Mouse (Mus musculus) midbrain, embryonic 16.5 days (tissue): ENCODE measurements around the gene Fhit. TPM values are rescaled to one million over a fixed set of nuclear protein-coding genes. Genes with fewer than 3 reads are reported as not detected.

Experiments
- ATAC-seq: fragments of 200-750 bp; cut with Nextera tagmentation; 2 replicates; pipeline ENCODE4 v1.8.0; 2017; ENCODE audit warnings: moderate TSS enrichment
- H3K27ac ChIP-seq: fragments of 300-500 bp; sonication (generic); 2 replicates; pipeline ENCODE4 v1.5.1; 2014; ENCODE audit warnings: mild to moderate bottlenecking, low read length, mixed read lengths
- H3K27me3 ChIP-seq: fragments of 300-500 bp; sonication (generic); 2 replicates; pipeline ENCODE4 v1.6.1; 2014; ENCODE audit warnings: low read depth, low read length, mixed read lengths; ENCODE audit not compliant: control insufficient read depth, insufficient read depth
- H3K36me3 ChIP-seq: fragments of 300-500 bp; sonication (generic); 2 replicates; pipeline ENCODE4 v1.6.1; 2014; ENCODE audit warnings: mild to moderate bottlenecking, low read length, moderate library complexity, mixed read lengths; ENCODE audit not compliant: control insufficient read depth, insufficient read depth
- H3K4me1 ChIP-seq: fragments of 300-500 bp; sonication (generic); 2 replicates; pipeline ENCODE4 v1.6.1; 2014; ENCODE audit warnings: mild to moderate bottlenecking, low read length, mixed read lengths; ENCODE audit not compliant: control insufficient read depth, insufficient read depth
- H3K4me2 ChIP-seq: fragments of 300-500 bp; sonication (generic); 2 replicates; pipeline ENCODE4 v1.6.1; 2014; ENCODE audit warnings: mild to moderate bottlenecking, low read length, mixed read lengths
- H3K4me3 ChIP-seq: fragments of 300-500 bp; sonication (generic); 2 replicates; pipeline ENCODE4 v1.5.1; 2014; ENCODE audit warnings: low read depth, mild to moderate bottlenecking, low read length, moderate library complexity, mixed read lengths
- H3K9ac ChIP-seq: fragments of 300-500 bp; sonication (generic); 2 replicates; pipeline ENCODE4 v1.6.1; 2014; ENCODE audit warnings: low read depth, low read length, mixed read lengths
- H3K9me3 ChIP-seq: fragments of 300-500 bp; sonication (generic); replicated peaks from 2 replicates; pipeline ENCODE4 v1.6.1; 2014; ENCODE audit warnings: mild to moderate bottlenecking, low read length, mixed read lengths; ENCODE audit not compliant: control insufficient read depth, poor library complexity, severe bottlenecking
- WGBS: fragments of 180-500 bp; shearing (Covaris S2); extraction: QIAGEN DNeasy Blood & Tissue Kit; methylation state at CpG from one replicate; pipeline ENCODE4 v1.1.7; 2014; 5-methylcytosine and 5-hydroxymethylcytosine counted together
- polyA plus RNA-seq: library from polyadenylated mRNA; unstranded; fragments of >200 nt; fragmentation: Nextera tagmentation; extraction: Ambion mirVana; gene quantifications from 2 replicates; pipeline ENCODE4 v1.2.1, GENCODE M21; 2015

The Fhit gene
- polyA plus RNA-seq, 1 experiment from 2014 or later, result 8.5 TPM

GRCm38 (mm10) chr14:9651417-9651816 is 1510.4 kb downstream of the Fhit start:
- no peaks in the 10 kb centered on the region for H3K36me3 ChIP-seq
- H3K9ac ChIP-seq, result no peak overlapping the region
- no peak for ATAC-seq
- no peaks in the 10 kb centered on the region for H3K9me3 ChIP-seq
- no peak overlapping the region for H3K4me3 ChIP-seq
- no peaks in the 10 kb centered on the region for H3K27me3 ChIP-seq
- no peak overlapping the region for H3K27ac ChIP-seq
- no peak overlapping the region for H3K4me2 ChIP-seq
- peaks cover 5% of the 10 kb centered on the region; the same call in 1 of the 2 replicates for H3K4me1 ChIP-seq
- WGBS, result 70% methylated on average over 1 of the region's 1 CpGs

GRCm38 (mm10) chr14:9648416-9648815 is 1513.4 kb downstream of the Fhit start:
- H3K4me1 ChIP-seq, result peaks cover 19% of the 10 kb centered on the region
- no peak overlapping the region for H3K9ac ChIP-seq
- H3K27ac ChIP-seq, result no peak overlapping the region
- no peak overlapping the region for H3K4me2 ChIP-seq
- no peak for ATAC-seq
- no peak overlapping the region for H3K4me3 ChIP-seq
- H3K36me3 ChIP-seq, result no peaks in the 10 kb centered on the region
- 89% methylated on average over 1 of the region's 1 CpGs for WGBS
- no peaks in the 10 kb centered on the region for H3K9me3 ChIP-seq
- H3K27me3 ChIP-seq, result no peaks in the 10 kb centered on the region

- peaks cover 29% of the 10 kb centered on the region for H3K4me1 ChIP-seq
- H3K36me3 ChIP-seq, result no peaks in the 10 kb centered on the region
- no peak overlapping the region for H3K27ac ChIP-seq
- H3K9me3 ChIP-seq, result no peaks in the 10 kb centered on the region
- no peak for ATAC-seq
- H3K9ac ChIP-seq, result no peak overlapping the region
- WGBS, result 75% methylated on average over 7 of the region's 7 CpGs
- no peak overlapping the region for H3K4me3 ChIP-seq
- H3K27me3 ChIP-seq, result no peaks in the 10 kb centered on the region
- no peak overlapping the region for H3K4me2 ChIP-seq
Observed at GRCm38 (mm10) chr14:9646233-9646632, 1515.6 kb downstream of the Fhit start.

GRCm38 (mm10) chr14:9644216-9645166 is 1517.3 kb downstream of the Fhit start:
- peaks cover 29% of the 10 kb centered on the region for H3K4me1 ChIP-seq
- H3K4me3 ChIP-seq, result no peak overlapping the region
- no peaks in the 10 kb centered on the region for H3K36me3 ChIP-seq
- H3K27ac ChIP-seq, result 0 out of 2 replicates have a peak overlapping the region, but pooled peaks have one; percentile 7
- H3K4me2 ChIP-seq, result no peak overlapping the region
- no peak; the same call in 1 of the 2 replicates for ATAC-seq
- no peaks in the 10 kb centered on the region for H3K9me3 ChIP-seq
- H3K27me3 ChIP-seq, result no peaks in the 10 kb centered on the region
- 25% methylated on average over 9 of the region's 9 CpGs for WGBS
- no peak overlapping the region for H3K9ac ChIP-seq

GRCm38 (mm10) chr14:9643700-9644099 is 1518.1 kb downstream of the Fhit start:
- ATAC-seq, result no peak; the same call in 1 of the 2 replicates
- H3K9ac ChIP-seq, result no peak overlapping the region
- H3K27me3 ChIP-seq, result no peaks in the 10 kb centered on the region
- H3K27ac ChIP-seq, result no peak overlapping the region
- no peaks in the 10 kb centered on the region for H3K9me3 ChIP-seq
- H3K4me2 ChIP-seq, result no peak overlapping the region
- 45% methylated on average over 7 of the region's 7 CpGs for WGBS
- H3K36me3 ChIP-seq, result no peaks in the 10 kb centered on the region
- no peak overlapping the region for H3K4me3 ChIP-seq
- peaks cover 29% of the 10 kb centered on the region for H3K4me1 ChIP-seq

- H3K4me1 ChIP-seq, result peaks cover 29% of the 10 kb centered on the region
- ATAC-seq, result no peak
- H3K36me3 ChIP-seq, result no peaks in the 10 kb centered on the region
- no peak overlapping the region for H3K27ac ChIP-seq
- no peak overlapping the region for H3K4me2 ChIP-seq
- no peak overlapping the region for H3K4me3 ChIP-seq
- H3K27me3 ChIP-seq, result no peaks in the 10 kb centered on the region
- 66% methylated on average over 6 of the region's 6 CpGs for WGBS
- no peaks in the 10 kb centered on the region for H3K9me3 ChIP-seq
- H3K9ac ChIP-seq, result no peak overlapping the region
Observed at GRCm38 (mm10) chr14:9642628-9643027, 1519.2 kb downstream of the Fhit start.

- H3K4me1 ChIP-seq, result peaks cover 29% of the 10 kb centered on the region
- peak; percentile 33 for ATAC-seq
- no peak overlapping the region for H3K4me2 ChIP-seq
- 12% methylated on average over 3 of the region's 3 CpGs for WGBS
- H3K27ac ChIP-seq, result no peak overlapping the region
- no peaks in the 10 kb centered on the region for H3K9me3 ChIP-seq
- H3K36me3 ChIP-seq, result no peaks in the 10 kb centered on the region
- H3K4me3 ChIP-seq, result no peak overlapping the region
- no peaks in the 10 kb centered on the region for H3K27me3 ChIP-seq
- H3K9ac ChIP-seq, result no peak overlapping the region
Observed at GRCm38 (mm10) chr14:9642068-9642467, 1519.8 kb downstream of the Fhit start.

- peaks cover 3% of the 10 kb centered on the region; the same call in 1 of the 2 replicates for H3K4me1 ChIP-seq
- no peaks in the 10 kb centered on the region for H3K9me3 ChIP-seq
- peak; percentile 51 for ATAC-seq
- no peak overlapping the region for H3K4me3 ChIP-seq
- H3K4me2 ChIP-seq, result no peak overlapping the region
- WGBS, result 27% methylated on average over 1 of the region's 1 CpGs
- no peak overlapping the region for H3K27ac ChIP-seq
- H3K36me3 ChIP-seq, result no peaks in the 10 kb centered on the region
- no peak overlapping the region for H3K9ac ChIP-seq
- no peaks in the 10 kb centered on the region for H3K27me3 ChIP-seq
Observed at GRCm38 (mm10) chr14:9634247-9634991, 1527.4 kb downstream of the Fhit start.

GRCm38 (mm10) chr14:9632537-9632936 is 1529.3 kb downstream of the Fhit start:
- H3K4me2 ChIP-seq, result no peak overlapping the region
- H3K9ac ChIP-seq, result no peak overlapping the region
- ATAC-seq, result no peak
- no peaks in the 10 kb centered on the region for H3K9me3 ChIP-seq
- H3K36me3 ChIP-seq, result no peaks in the 10 kb centered on the region
- H3K27ac ChIP-seq, result no peak overlapping the region
- no peaks in the 10 kb centered on the region for H3K27me3 ChIP-seq
- peaks cover 3% of the 10 kb centered on the region; the same call in 1 of the 2 replicates for H3K4me1 ChIP-seq
- WGBS, result 9% methylated on average over 3 of the region's 3 CpGs
- H3K4me3 ChIP-seq, result no peak overlapping the region
